Mouse (Mus musculus) myocyte (in vitro differentiated cells): ENCODE measurements around the gene Arhgef3.

Experiments
- CEBPB ChIP-seq: IDR thresholded peaks from 2 replicates; pipeline ENCODE4 v1.6.1; 2011; ENCODE audit warnings: mild to moderate bottlenecking, moderate library complexity; ENCODE audit not compliant: poor library complexity, insufficient read depth, severe bottlenecking
- E2F4 ChIP-seq: IDR thresholded peaks from one replicate; pipeline ENCODE4 v1.6.1; 2011; ENCODE audit warnings: mild to moderate bottlenecking, control low read depth, moderate library complexity; ENCODE audit not compliant: insufficient read depth
- MAX ChIP-seq: IDR thresholded peaks from one replicate; pipeline ENCODE4 v1.6.1; 2011; ENCODE audit warnings: low read depth, mild to moderate bottlenecking, control low read depth
- MYOD1 ChIP-seq, 3 experiments: IDR thresholded peaks; one replicate each; pipeline ENCODE4 v1.6.1; 2011; ENCODE audit warnings: control low read depth in 2 of 3, low read depth in 2 of 3, mild to moderate bottlenecking in 2 of 3, moderate library complexity in 1 of 3; ENCODE audit not compliant: insufficient read length in 2 of 3, control insufficient read depth in 1 of 3
- MYOG ChIP-seq, 3 experiments: IDR thresholded peaks; one replicate each; pipeline ENCODE4 v1.6.1; 2011; ENCODE audit warnings: control low read depth in 2 of 3, low read depth in 2 of 3, mild to moderate bottlenecking in 2 of 3; ENCODE audit not compliant: insufficient read length in 2 of 3, control insufficient read depth in 1 of 3, insufficient read depth in 1 of 3
- POLR2A ChIP-seq: IDR thresholded peaks from one replicate; pipeline ENCODE4 v1.6.1; 2011; ENCODE audit warnings: low read depth, mild to moderate bottlenecking, control low read depth, moderate library complexity; ENCODE audit not compliant: insufficient read length
- POLR2AphosphoS2 ChIP-seq: IDR thresholded peaks from one replicate; pipeline ENCODE4 v1.6.1; 2011; ENCODE audit warnings: low read depth, control low read depth; ENCODE audit not compliant: insufficient read length
- TCF12 ChIP-seq: IDR thresholded peaks from one replicate; pipeline ENCODE4 v1.6.1; 2011; ENCODE audit warnings: mild to moderate bottlenecking, control low read depth; ENCODE audit not compliant: poor library complexity, insufficient read depth, severe bottlenecking
- TCF3 ChIP-seq: IDR thresholded peaks from one replicate; pipeline ENCODE4 v1.6.1; 2011; ENCODE audit warnings: low read depth, control low read depth; ENCODE audit not compliant: insufficient read length
- USF1 ChIP-seq: IDR thresholded peaks from one replicate; pipeline ENCODE4 v1.6.1; 2011; ENCODE audit warnings: low read depth, mild to moderate bottlenecking, control low read depth, moderate library complexity

DNA sequence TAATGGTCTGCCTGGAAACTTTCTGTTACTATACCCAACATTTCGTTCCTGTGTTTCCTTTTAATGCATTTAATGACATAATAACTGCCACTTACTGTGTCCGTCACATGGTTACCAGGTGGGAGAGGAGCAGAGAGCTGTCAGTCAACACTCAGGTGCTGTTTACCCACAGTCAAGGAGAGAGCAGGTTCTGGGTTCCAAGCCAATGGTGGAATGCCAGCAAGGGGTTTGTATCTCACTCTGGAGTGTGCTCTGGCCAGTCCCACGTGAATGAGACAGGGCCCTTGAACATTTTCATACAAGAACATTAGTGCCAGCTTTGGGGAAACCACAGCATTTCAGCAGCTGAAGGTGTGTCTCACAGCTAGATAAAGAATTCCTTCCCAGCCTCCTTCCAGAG is 162.6 kb downstream of the Arhgef3 start:
- TF ChIP-seq POLR2A (no peak), MAX (no peak), E2F4 (no peak), TCF12 (no peak), CEBPB (no peak), TCF3 (no peak), USF1 (no peak), MYOG (IDR thresholded peaks at IDR 0.05; ENCODE audit: control insufficient read depth in 1 of 3, insufficient read depth in 1 of 3, insufficient read length in 2 of 3, low read depth in 2 of 3) (no peak), POLR2AphosphoS2 (no peak), MYOD1 (IDR thresholded peaks at IDR 0.05; ENCODE audit: control insufficient read depth in 1 of 3, insufficient read length in 2 of 3, low read depth in 2 of 3) (no peak)
